Mouse (Mus musculus): Measurements from ENCODE around the gene Sh2d5.

The Sh2d5 gene

DNA sequence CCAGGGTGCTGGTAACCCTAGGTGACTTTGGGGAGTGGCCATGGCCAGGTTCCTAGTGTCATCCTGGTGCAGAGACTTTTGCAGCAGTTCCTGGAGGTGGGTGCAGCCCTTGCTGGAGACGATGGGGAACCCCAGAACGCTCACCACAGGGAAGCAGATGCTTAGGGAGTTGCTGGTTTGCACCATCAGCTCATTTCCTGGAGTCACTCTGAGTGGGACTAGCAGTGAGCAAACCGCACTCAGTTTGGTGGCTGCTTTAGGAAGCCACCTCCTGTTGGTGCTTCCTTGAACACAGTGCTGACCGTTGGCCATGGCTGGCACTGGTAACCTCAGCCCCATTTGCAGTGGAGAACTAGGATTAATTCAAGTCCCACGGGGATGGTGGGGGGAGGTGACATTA is 9.3 kb downstream of the Sh2d5 start:
- peak; percentile 34 for DNase-seq (ENCODE audit: low read depth)

- DNase-seq (ENCODE audit: low read depth) = peak; percentile 88
Measured at GRCm38 (mm10) chr4:138261843-138262681, 11.9 kb downstream of the Sh2d5 start.

DNA sequence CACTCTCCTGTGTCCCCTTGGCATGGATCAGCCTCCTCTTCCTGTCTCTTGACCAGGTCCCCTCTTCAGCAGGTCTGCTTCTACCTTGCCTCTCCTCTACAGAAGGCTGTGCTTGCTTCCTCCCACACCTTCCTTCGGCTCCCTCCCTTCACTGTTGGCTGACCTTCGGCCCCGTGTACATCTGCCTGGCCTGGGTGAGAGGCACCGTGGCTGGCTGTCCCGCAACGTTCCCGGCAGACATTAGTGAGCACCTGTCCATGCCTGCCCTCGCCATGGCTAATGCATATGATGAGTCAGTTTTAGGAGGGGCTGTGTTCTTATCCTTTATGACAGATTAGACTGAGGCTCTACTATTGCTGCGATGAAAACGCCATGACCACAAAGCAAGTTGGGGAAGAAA is 17.7 kb downstream of the Sh2d5 start:
- no peak for DNase-seq (ENCODE audit: low read depth)

GRCm38 (mm10) chr4:138272011-138272997 is 22.1 kb downstream of the Sh2d5 start:
- no peak for DNase-seq (ENCODE audit: low read depth)

GRCm38 (mm10) chr4:138278346-138278745 is 28.1 kb downstream of the Sh2d5 start:
- no peak for DNase-seq (ENCODE audit: low read depth)

GRCm38 (mm10) chr4:138282834-138283233 is 32.6 kb downstream of the Sh2d5 start:
- DNase-seq (ENCODE audit: low read depth) = peak; percentile 94

GRCm38 (mm10) chr4:138286411-138286810 is 36.2 kb downstream of the Sh2d5 start:
- DNase-seq (ENCODE audit: low read depth) = no peak

DNA sequence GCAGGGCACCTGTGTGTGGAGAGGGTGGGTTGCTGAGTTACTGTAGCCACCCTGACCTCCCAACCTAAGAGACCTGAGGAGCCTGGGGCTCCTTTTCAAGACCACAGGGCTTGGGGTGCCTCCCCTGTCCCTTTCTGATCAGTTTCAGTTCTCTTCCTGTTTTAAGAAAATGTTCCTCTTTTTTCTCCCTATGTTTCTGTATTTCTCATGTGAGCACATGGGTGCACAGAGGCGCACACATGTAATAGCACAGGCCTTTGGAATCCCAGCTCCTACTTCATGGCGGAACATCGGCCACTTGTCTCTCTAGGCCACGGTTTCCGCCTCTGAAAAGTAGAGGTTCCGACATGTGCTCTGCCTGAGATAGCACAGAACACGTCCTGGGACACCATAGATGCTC is 38.5 kb downstream of the Sh2d5 start:
- no peak for DNase-seq (ENCODE audit: low read depth)

DNA sequence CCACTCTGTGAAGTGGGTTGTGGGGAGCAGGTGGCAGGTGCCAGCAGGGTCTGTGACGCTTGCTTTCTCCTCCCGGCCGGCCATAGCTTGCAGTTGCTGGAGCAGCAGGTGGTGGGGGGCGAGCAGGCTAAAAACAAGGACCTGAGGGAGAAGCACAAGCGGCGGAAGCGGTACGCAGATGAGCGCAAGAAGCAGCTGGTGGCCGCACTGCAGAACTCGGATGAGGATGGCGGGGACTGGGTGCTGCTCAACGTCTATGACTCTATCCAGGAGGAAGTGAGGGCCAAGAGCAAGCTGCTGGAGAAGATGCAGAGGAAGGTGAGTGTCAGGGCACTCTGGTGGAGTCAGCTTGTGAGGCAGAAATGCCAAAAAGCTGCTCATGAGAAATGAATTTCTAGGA is 41.8 kb downstream of the Sh2d5 start:
- no peak for DNase-seq (ENCODE audit: low read depth)

GRCm38 (mm10) chr4:138293261-138293948 is 43.2 kb downstream of the Sh2d5 start:
- DNase-seq (ENCODE audit: low read depth) = no peak

DNA sequence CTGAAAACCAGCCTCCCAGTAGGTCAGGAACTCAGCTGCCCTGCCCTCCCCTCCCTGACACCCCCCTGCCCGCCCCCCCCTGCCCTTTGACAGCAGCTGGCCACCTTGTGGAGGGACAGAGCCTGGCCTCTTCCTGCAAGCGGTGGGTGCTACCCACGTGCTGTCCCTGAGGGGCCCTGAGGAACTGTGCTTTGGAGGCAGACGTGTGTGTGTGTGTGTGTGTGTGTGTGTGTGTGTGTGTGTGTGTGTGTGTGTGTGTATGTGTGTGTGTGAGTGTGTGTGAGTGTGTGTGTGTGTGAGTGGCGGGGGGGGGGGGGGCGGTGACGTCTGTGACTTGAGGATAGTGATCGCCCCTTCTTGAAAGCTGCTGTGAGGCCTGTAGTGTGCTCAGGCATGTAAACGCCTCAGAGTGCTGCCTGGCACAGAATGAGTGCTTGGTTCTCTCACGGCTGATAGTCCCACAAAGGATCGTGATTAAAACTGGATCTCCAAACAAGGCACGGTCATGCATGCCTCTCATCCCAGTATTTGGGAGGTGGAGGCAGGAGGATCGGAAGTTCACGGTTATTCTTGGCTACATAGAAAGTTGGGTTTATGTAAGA is 43.8 kb downstream of the Sh2d5 start:
- no peak for DNase-seq (ENCODE audit: low read depth)

DNA sequence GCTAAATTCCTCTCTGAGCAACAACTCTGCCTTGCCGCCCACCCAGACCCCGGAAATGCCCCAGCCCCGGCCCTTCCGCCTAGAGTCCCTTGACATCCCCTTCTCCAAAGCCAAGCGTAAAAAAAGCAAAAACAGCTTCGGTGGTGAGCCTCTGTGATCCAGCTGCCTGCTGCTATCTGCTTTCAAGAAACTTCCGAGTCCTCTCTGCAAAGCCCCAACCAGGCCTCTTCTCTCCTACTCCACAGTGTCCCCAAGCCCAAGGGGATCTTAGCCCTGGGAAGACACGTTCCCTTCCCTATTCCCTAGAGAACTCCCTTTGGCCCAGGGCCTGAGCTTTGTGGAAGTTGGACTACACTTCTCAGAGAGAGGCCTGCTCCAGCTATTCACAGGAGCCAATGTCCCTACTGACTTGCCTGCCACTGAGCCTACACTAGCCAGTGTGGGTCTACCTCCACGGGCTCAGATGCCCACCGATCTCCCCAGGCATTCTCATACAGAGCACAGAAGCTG is 51.1 kb downstream of the Sh2d5 start:
- DNase-seq (ENCODE audit: low read depth) = no peak

- DNase-seq (ENCODE audit: low read depth) = no peak
Measured at GRCm38 (mm10) chr4:138303011-138303410, 52.8 kb downstream of the Sh2d5 start.

GRCm38 (mm10) chr4:138303742-138304141 is 53.5 kb downstream of the Sh2d5 start:
- peak; percentile 33 for DNase-seq (ENCODE audit: low read depth)

GRCm38 (mm10) chr4:138304340-138305104 is 54.3 kb downstream of the Sh2d5 start, which contains the start of gene Ddost:
Ddost (plus strand) TSS chr4:138304730.
- DNase-seq (ENCODE audit: low read depth) = peak; percentile 99

GRCm38 (mm10) chr4:138307025-138307424 is 56.8 kb downstream of the Sh2d5 start:
- DNase-seq (ENCODE audit: low read depth) = no peak

- DNase-seq (ENCODE audit: low read depth) = no peak
Measured at GRCm38 (mm10) chr4:138307739-138308138, 57.5 kb downstream of the Sh2d5 start.

DNA sequence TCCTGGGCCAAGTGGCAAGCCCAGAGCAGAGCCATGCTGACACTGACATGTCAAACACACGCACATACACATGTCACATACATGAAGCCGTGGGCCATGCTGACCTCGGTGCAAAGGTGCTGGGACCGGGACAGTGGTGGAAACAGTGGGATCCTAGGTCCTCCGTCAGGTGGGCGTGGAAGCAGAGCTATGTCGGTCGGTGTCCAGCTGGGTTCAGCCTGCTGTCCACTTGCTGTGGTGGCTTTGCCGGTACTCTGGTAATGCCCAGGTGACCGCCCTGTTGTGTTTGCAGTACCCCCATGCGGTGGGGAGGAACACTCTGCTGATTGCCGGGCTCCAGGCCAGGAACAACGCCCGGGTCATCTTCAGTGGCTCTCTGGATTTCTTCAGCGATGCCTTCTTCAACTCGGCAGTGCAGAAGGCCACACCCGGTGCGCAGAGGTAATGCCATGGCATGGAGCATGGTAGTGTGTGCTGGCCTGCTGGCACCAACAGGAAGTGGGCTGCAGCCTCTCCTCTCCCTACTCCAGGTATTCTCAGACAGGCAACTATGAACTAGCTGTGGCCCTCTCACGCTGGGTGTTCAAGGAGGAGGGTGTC is 60.2 kb downstream of the Sh2d5 start:
- DNase-seq (ENCODE audit: low read depth) = no peak
